Mouse (Mus musculus): ENCODE results near the gene Samd14. TPM values are rescaled to one million over a fixed set of nuclear protein-coding genes. Genes with fewer than 3 reads are reported as not detected.
"Not testable (repeated sequence)": the region's sequence is repeated elsewhere in the genome, so short reads cannot be mapped to it uniquely, and the experiment has no call there.

Samd14 gene
- polyA plus RNA-seq (2014; fragmentation: Nextera tagmentation; extraction: Ambion mirVana), result 22.7 and 24.5 TPM in 2 replicates

GRCm38 (mm10) chr11:95009629-95010014, at the start of gene Samd14:
Gene Samd14 (plus strand): TSS chr11:95009879.
- Histone ChIP-seq H3K9ac (peak within 1 kb of the TSS; percentile 91), H3K4me1 (ENCODE audit: insufficient read depth) (peaks cover 22% of the 10 kb centered on the region; the same call in 1 of the 2 replicates), H3K4me2 (peak within 1 kb of the TSS; percentile 87), H3K27ac (ENCODE audit: low read depth) (peak within 1 kb of the TSS; percentile 96), H3K36me3 (ENCODE audit: insufficient read depth) (peaks cover 21% of the 10 kb centered on the region), H3K27me3 (ENCODE audit: insufficient read depth, low read length) (no peaks in the 10 kb centered on the region), H3K9me3 (ENCODE audit: low read depth, low read length) (no peaks in the 10 kb centered on the region), H3K4me3 (ENCODE audit: low read depth, low read length) (peak within 1 kb of the TSS; percentile 72)
- TF ChIP-seq CTCF (IDR thresholded peaks at IDR 0.05; ENCODE audit: low read depth), result no peak
- WGBS, result under 1% methylated on average over 31 of the region's 32 CpGs
- ATAC-seq (ENCODE audit: insufficient read depth) (peak; percentile 79), DNase-seq (peak; percentile 89)

GRCm38 (mm10) chr11:94962534-94963101, 47.1 kb upstream of the Samd14 start:
- Histone ChIP-seq H3K27me3 (ENCODE audit: insufficient read depth, low read length) (no peaks in the 10 kb centered on the region), H3K27ac (ENCODE audit: low read depth) (no peak overlapping the region), H3K9me3 (ENCODE audit: low read depth, low read length) (no peaks in the 10 kb centered on the region), H3K4me3 (ENCODE audit: low read depth, low read length) (no peak overlapping the region), H3K4me1 (ENCODE audit: insufficient read depth) (peaks cover 12% of the 10 kb centered on the region), H3K9ac (no peak overlapping the region), H3K4me2 (no peak overlapping the region), H3K36me3 (ENCODE audit: insufficient read depth) (no peaks in the 10 kb centered on the region)
- TF ChIP-seq CTCF (IDR thresholded peaks at IDR 0.05; ENCODE audit: low read depth), result no peak
- DNase-seq (no peak), ATAC-seq (ENCODE audit: insufficient read depth) (no peak)
- 61% methylated on average over 5 of the region's 5 CpGs for WGBS

DNA sequence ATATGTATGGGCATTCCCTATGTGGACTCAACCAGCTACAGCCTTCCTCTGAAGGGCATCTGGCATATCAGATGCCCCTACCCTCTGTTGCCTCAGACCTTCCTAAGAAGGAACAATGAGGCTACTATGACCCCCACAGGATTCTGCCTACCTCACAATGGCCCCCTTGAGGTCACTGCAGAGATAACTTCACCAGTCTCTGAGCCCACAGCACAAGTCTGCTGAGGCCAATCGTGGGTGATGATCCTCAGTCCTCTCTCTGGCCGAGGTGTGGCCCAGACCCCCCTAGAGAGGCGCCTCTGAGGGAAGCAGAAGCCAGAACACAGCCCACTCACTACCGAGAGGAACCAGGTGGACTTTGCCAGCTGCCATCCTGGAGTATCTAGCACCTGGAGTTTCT, 42.3 kb upstream of the Samd14 start, which contains the start of gene Hils1:
TSS of gene Hils1 (plus strand) at position 175 of the 400 bp plus-strand sequence.
- no peak for DNase-seq
- ATAC-seq (ENCODE audit: insufficient read depth), result no peak
- Histone ChIP-seq H3K4me2 (no peak within 1 kb of the TSS), H3K4me3 (ENCODE audit: low read depth, low read length) (no peak within 1 kb of the TSS), H3K4me1 (ENCODE audit: insufficient read depth) (no peaks in the 10 kb centered on the region), H3K27me3 (ENCODE audit: insufficient read depth, low read length) (no peaks in the 10 kb centered on the region), H3K9ac (no peak within 1 kb of the TSS), H3K36me3 (ENCODE audit: insufficient read depth) (no peaks in the 10 kb centered on the region), H3K9me3 (ENCODE audit: low read depth, low read length) (no peaks in the 10 kb centered on the region), H3K27ac (ENCODE audit: low read depth) (no peak within 1 kb of the TSS)
- 27% methylated on average over 4 of the region's 4 CpGs for WGBS
- peak; percentile 23; the same call in 1 of the 2 replicates for TF ChIP-seq CTCF (IDR thresholded peaks at IDR 0.05; ENCODE audit: low read depth)

- Histone ChIP-seq H3K4me2 (no peak overlapping the region), H3K9me3 (ENCODE audit: low read depth, low read length) (no peaks in the 10 kb centered on the region), H3K9ac (no peak overlapping the region), H3K27ac (ENCODE audit: low read depth) (no peak overlapping the region), H3K36me3 (ENCODE audit: insufficient read depth) (no peaks in the 10 kb centered on the region), H3K27me3 (ENCODE audit: insufficient read depth, low read length) (no peaks in the 10 kb centered on the region), H3K4me3 (ENCODE audit: low read depth, low read length) (no peak overlapping the region), H3K4me1 (ENCODE audit: insufficient read depth) (no peaks in the 10 kb centered on the region)
- ATAC-seq (ENCODE audit: insufficient read depth) (no peak), DNase-seq (no peak)
- 77% methylated on average over 7 of the region's 7 CpGs for WGBS
- TF ChIP-seq CTCF (IDR thresholded peaks at IDR 0.05; ENCODE audit: low read depth), result no peak
Measured at GRCm38 (mm10) chr11:94968187-94968586, 41.5 kb upstream of the Samd14 start.

- H3K4me3 ChIP-seq (ENCODE audit: low read depth, low read length); DNase-seq; H3K27ac ChIP-seq (ENCODE audit: low read depth); H3K36me3 ChIP-seq (ENCODE audit: insufficient read depth); H3K4me1 ChIP-seq (ENCODE audit: insufficient read depth); H3K9me3 ChIP-seq (ENCODE audit: low read depth, low read length); H3K9ac ChIP-seq; ATAC-seq (ENCODE audit: insufficient read depth); H3K4me2 ChIP-seq; H3K27me3 ChIP-seq (ENCODE audit: insufficient read depth, low read length): not testable (repeated sequence)
- WGBS, result 89% methylated on average over 4 of the region's 4 CpGs
Measured at GRCm38 (mm10) chr11:94969709-94970108, 40.0 kb upstream of the Samd14 start.

- H3K4me3 ChIP-seq (ENCODE audit: low read depth, low read length), result no peak overlapping the region
- no peaks in the 10 kb centered on the region for H3K9me3 ChIP-seq (ENCODE audit: low read depth, low read length)
- H3K4me2 ChIP-seq, result no peak overlapping the region
- H3K27me3 ChIP-seq (ENCODE audit: insufficient read depth, low read length), result no peaks in the 10 kb centered on the region
- ATAC-seq (ENCODE audit: insufficient read depth) (peak; percentile 64; the same call in 1 of the 2 replicates), DNase-seq (peak; percentile 93)
- H3K4me1 ChIP-seq (ENCODE audit: insufficient read depth), result no peaks in the 10 kb centered on the region
- WGBS, result 53% methylated on average over 15 of the region's 15 CpGs
- H3K9ac ChIP-seq, result no peak overlapping the region
- no peaks in the 10 kb centered on the region for H3K36me3 ChIP-seq (ENCODE audit: insufficient read depth)
- peak; percentile 96 for TF ChIP-seq CTCF (IDR thresholded peaks at IDR 0.05; ENCODE audit: low read depth)
- H3K27ac ChIP-seq (ENCODE audit: low read depth), result no peak overlapping the region
Measured at GRCm38 (mm10) chr11:94970210-94970943, 39.3 kb upstream of the Samd14 start.

DNA sequence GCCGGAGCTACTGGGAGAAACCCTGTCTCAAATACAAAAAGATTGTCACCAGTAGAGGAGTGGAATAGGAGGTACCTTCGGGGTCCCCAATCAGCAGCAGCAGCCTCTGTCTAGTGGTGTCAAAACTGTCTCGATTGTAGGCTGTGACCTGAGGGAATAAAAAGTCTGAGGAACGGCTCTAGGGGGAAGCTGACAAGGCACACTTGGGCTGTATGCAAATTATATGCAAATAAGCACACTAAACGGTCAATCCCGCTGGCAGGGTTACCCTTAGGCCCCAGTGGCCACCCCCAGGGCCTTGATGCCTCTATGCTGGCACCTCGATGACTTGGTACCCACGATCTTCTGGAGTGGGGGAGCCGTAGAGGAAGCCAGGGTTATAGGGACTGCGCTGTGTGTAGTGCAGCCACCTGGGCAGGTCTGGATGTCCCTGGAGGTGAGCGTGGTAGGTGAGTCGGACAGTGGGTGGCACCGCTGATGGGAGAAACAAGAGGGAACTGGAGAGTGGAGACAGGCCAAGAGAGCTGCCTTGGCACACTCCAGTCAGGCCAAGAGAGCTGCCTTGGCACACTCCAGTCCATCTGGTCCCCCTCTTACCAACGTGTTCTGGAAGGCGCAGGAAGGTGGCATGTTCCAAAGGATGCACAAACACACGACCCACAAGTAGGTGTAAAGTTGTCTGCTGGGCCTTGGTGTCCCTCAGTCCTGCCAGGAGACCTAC, 37.6 kb upstream of the Samd14 start:
- WGBS, result 62% methylated on average over 16 of the region's 16 CpGs
- TF ChIP-seq CTCF (IDR thresholded peaks at IDR 0.05; ENCODE audit: low read depth), result no peak
- Histone ChIP-seq H3K4me2 (no peak overlapping the region), H3K27me3 (ENCODE audit: insufficient read depth, low read length) (no peaks in the 10 kb centered on the region), H3K27ac (ENCODE audit: low read depth) (no peak overlapping the region), H3K4me1 (ENCODE audit: insufficient read depth) (no peaks in the 10 kb centered on the region), H3K9me3 (ENCODE audit: low read depth, low read length) (no peaks in the 10 kb centered on the region), H3K9ac (no peak overlapping the region), H3K36me3 (ENCODE audit: insufficient read depth) (no peaks in the 10 kb centered on the region), H3K4me3 (ENCODE audit: low read depth, low read length) (no peak overlapping the region)
- DNase-seq, result no peak
- no peak for ATAC-seq (ENCODE audit: insufficient read depth)
